Mouse (Mus musculus): ENCODE measurements around the gene Pabpn1.

GRCm38 (mm10) chr14:54938431-54939219, 46.3 kb downstream of the Pabpn1 start:
- no peak for TF ChIP-seq EP300 (optimal IDR thresholded peaks at IDR 0.05)
- TF ChIP-seq CTCF (IDR thresholded peaks at IDR 0.05; ENCODE audit: low read depth): no peak
